Mouse (Mus musculus): ENCODE results near the gene Sfxn3. TPM values are rescaled to one million over a fixed set of nuclear protein-coding genes. Genes with fewer than 3 reads are reported as not detected.

The Sfxn3 gene
- polyA plus RNA-seq, 1 experiment from 2014 or later: 34.5 TPM

DNA sequence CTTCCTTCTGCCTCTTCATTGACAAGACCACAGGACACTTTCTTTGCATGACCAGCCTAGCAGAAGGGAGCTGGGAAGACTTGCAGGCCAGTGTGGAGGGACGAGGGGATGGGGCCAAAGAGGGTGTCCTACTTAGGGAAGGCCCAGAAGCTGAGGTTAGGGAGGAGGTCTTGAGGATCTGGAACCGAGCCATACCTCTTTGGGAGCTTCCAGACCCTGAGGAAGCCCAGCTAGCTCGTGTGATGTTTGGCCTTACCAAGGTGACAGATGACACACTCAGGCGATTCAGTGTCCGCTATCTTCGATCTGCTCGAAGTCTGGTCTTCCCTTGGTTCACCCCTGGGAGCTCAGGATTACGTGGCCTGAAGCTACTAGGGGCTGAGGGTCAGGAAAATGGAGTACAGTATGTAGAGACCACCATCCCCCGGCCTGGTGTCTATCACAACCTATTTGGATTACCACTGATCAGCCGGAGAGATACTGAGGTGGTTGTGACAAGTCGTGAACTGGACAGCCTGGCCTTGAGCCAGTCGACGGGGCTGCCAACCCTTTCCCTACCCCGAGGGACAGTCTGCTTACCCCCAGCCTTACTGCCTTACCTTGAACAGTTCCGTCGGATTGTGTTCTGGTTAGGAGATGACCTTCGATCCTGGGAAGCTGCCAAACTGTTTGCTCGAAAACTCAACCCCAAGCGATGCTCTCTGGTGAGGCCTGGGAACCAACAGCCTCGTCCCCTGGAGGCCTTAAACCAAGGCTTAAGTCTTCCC is 39.7 kb upstream of the Sfxn3 start:
- Histone ChIP-seq H3K27me3 (ENCODE audit: control insufficient read depth, insufficient read depth, low read length) (no peaks in the 10 kb centered on the region), H3K4me1 (ENCODE audit: control insufficient read depth, insufficient read depth, low read length) (peaks cover 18% of the 10 kb centered on the region; the same call in 1 of the 2 replicates), H3K4me2 (replicated peaks; ENCODE audit: low read depth, low read length) (peak overlapping the region; percentile 75), H3K9me3 (ENCODE audit: control insufficient read depth, low read depth, low read length) (no peaks in the 10 kb centered on the region), H3K4me3 (ENCODE audit: low read depth, low read length) (peak overlapping the region; percentile 64; the same call in 1 of the 2 replicates), H3K27ac (ENCODE audit: low read length) (no peak overlapping the region), H3K36me3 (ENCODE audit: control insufficient read depth, insufficient read depth, low read length) (peaks cover 40% of the 10 kb centered on the region), H3K9ac (replicated peaks; ENCODE audit: low read depth, low read length) (peak overlapping the region; percentile 51; the same call in 1 of the 2 replicates)
- ATAC-seq (ENCODE audit: insufficient number of reproducible peaks, insufficient read depth, low FRiP score, low read depth): no peak
- 84% methylated on average over 20 of the region's 20 CpGs for WGBS

- H3K9me3 ChIP-seq (ENCODE audit: control insufficient read depth, low read depth, low read length): no peaks in the 10 kb centered on the region
- H3K27ac ChIP-seq (ENCODE audit: low read length): no peak overlapping the region
- peaks cover 22% of the 10 kb centered on the region; the same call in 1 of the 2 replicates for H3K4me1 ChIP-seq (ENCODE audit: control insufficient read depth, insufficient read depth, low read length)
- 90% methylated on average over 4 of the region's 4 CpGs for WGBS
- H3K9ac ChIP-seq (replicated peaks; ENCODE audit: low read depth, low read length): no peak overlapping the region
- H3K4me2 ChIP-seq (replicated peaks; ENCODE audit: low read depth, low read length): no peak overlapping the region
- H3K27me3 ChIP-seq (ENCODE audit: control insufficient read depth, insufficient read depth, low read length): no peaks in the 10 kb centered on the region
- H3K36me3 ChIP-seq (ENCODE audit: control insufficient read depth, insufficient read depth, low read length): peaks cover 29% of the 10 kb centered on the region
- no peak overlapping the region for H3K4me3 ChIP-seq (ENCODE audit: low read depth, low read length)
- ATAC-seq (ENCODE audit: insufficient number of reproducible peaks, insufficient read depth, low FRiP score, low read depth): no peak
Observed at GRCm38 (mm10) chr19:45010646-45011045, 36.7 kb upstream of the Sfxn3 start.

DNA sequence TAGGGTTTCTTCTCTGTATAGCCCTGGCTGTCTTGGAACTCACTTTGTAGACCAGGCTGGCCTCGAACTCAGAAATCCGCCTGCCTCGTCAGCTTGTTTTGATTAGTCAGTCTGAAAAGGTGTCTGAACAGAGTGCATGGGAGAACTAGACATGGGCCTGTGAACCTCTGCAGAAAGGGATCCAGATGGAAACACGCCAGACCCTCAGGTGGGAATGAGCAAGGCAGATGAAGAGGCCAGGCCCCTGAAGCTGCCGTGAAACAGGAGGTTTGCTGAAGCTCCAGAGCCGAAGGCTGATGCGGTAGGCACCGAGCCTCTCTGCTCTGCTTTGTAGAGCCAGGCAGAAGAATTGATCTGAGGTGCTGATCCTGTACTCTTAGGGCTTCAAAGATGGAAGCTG is 35.1 kb upstream of the Sfxn3 start:
- no peaks in the 10 kb centered on the region for H3K9me3 ChIP-seq (ENCODE audit: control insufficient read depth, low read depth, low read length)
- no peak overlapping the region for H3K4me3 ChIP-seq (ENCODE audit: low read depth, low read length)
- no peak for ATAC-seq (ENCODE audit: insufficient number of reproducible peaks, insufficient read depth, low FRiP score, low read depth)
- no peak overlapping the region for H3K27ac ChIP-seq (ENCODE audit: low read length)
- H3K27me3 ChIP-seq (ENCODE audit: control insufficient read depth, insufficient read depth, low read length): no peaks in the 10 kb centered on the region
- H3K9ac ChIP-seq (replicated peaks; ENCODE audit: low read depth, low read length): no peak overlapping the region
- H3K4me1 ChIP-seq (ENCODE audit: control insufficient read depth, insufficient read depth, low read length): peaks cover 22% of the 10 kb centered on the region; the same call in 1 of the 2 replicates
- 87% methylated on average over 8 of the region's 8 CpGs for WGBS
- no peak overlapping the region for H3K4me2 ChIP-seq (replicated peaks; ENCODE audit: low read depth, low read length)
- H3K36me3 ChIP-seq (ENCODE audit: control insufficient read depth, insufficient read depth, low read length): peaks cover 29% of the 10 kb centered on the region

DNA sequence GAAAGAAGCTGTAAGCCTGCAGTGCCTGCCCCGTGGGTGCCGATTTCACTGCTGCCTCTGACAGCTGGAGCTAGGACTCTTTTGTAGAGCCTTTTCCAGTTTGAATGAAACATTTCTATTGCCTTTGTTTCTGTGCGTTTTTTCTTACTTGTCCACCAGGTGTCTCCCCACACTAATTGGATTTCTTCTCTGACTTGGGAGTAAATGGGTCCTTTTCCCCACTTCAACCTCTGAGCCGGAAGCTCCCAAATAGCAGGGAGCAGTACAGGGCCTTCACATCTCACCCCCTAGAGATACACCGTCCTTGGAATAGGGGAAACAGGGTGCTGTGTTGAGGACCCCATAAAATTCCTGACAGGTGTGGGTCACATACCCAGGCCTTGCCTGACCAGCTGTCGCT is 34.7 kb upstream of the Sfxn3 start:
- WGBS: 33% methylated on average over 6 of the region's 6 CpGs
- peaks cover 18% of the 10 kb centered on the region; the same call in 1 of the 2 replicates for H3K4me1 ChIP-seq (ENCODE audit: control insufficient read depth, insufficient read depth, low read length)
- no peak overlapping the region for H3K4me3 ChIP-seq (ENCODE audit: low read depth, low read length)
- H3K9me3 ChIP-seq (ENCODE audit: control insufficient read depth, low read depth, low read length): no peaks in the 10 kb centered on the region
- no peak overlapping the region for H3K27ac ChIP-seq (ENCODE audit: low read length)
- H3K36me3 ChIP-seq (ENCODE audit: control insufficient read depth, insufficient read depth, low read length): peaks cover 29% of the 10 kb centered on the region
- no peak overlapping the region for H3K4me2 ChIP-seq (replicated peaks; ENCODE audit: low read depth, low read length)
- no peak overlapping the region for H3K9ac ChIP-seq (replicated peaks; ENCODE audit: low read depth, low read length)
- no peak for ATAC-seq (ENCODE audit: insufficient number of reproducible peaks, insufficient read depth, low FRiP score, low read depth)
- H3K27me3 ChIP-seq (ENCODE audit: control insufficient read depth, insufficient read depth, low read length): no peaks in the 10 kb centered on the region

GRCm38 (mm10) chr19:45013581-45014225 is 33.6 kb upstream of the Sfxn3 start:
- H3K36me3 ChIP-seq (ENCODE audit: control insufficient read depth, insufficient read depth, low read length): peaks cover 26% of the 10 kb centered on the region
- 45% methylated on average over 6 of the region's 6 CpGs for WGBS
- H3K4me1 ChIP-seq (ENCODE audit: control insufficient read depth, insufficient read depth, low read length): peaks cover 16% of the 10 kb centered on the region; the same call in 1 of the 2 replicates
- no peak overlapping the region; the same call in 1 of the 2 replicates for H3K9ac ChIP-seq (replicated peaks; ENCODE audit: low read depth, low read length)
- no peaks in the 10 kb centered on the region for H3K9me3 ChIP-seq (ENCODE audit: control insufficient read depth, low read depth, low read length)
- H3K4me2 ChIP-seq (replicated peaks; ENCODE audit: low read depth, low read length): peak overlapping the region; percentile 91; the same call in 1 of the 2 replicates
- peak overlapping the region; percentile 99; the same call in 1 of the 2 replicates for H3K27ac ChIP-seq (ENCODE audit: low read length)
- no peak overlapping the region for H3K4me3 ChIP-seq (ENCODE audit: low read depth, low read length)
- no peak for ATAC-seq (ENCODE audit: insufficient number of reproducible peaks, insufficient read depth, low FRiP score, low read depth)
- no peaks in the 10 kb centered on the region for H3K27me3 ChIP-seq (ENCODE audit: control insufficient read depth, insufficient read depth, low read length)

DNA sequence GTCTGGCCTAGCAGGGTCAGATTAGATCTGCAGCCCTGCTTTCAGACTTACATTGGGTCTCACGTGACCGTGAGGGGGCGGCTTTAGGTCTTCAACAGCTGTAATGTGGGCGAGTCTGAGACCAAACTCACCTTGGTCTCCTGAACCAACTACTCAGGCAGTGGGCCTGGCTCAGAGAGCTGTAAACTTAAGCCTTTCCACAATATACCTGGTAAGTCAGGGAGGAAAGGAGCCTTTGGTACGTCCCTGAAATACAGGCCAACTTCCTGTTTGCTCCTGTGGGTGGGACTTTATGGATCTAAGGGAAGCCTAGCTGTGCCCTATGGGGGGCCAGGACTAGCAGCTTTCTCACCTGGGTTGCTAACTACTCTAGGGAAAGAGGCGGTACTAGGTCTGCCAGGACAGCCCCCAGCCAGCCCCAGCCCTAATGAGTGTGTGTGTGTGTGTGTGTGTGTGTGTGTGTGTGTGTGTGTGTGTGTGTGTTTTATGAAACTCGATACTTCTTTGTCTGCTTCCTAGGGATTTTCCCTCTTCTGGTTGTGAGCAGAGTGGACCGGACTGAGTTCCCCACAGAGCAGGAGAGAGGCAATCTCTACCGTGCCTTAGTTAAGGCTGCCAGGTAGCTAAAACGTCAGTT is 32.9 kb upstream of the Sfxn3 start, which contains the start of gene Lzts2:
Gene Lzts2 (plus strand): TSS at position 80 of the 637 bp plus-strand sequence.
- ATAC-seq (ENCODE audit: insufficient number of reproducible peaks, insufficient read depth, low FRiP score, low read depth): peak; percentile 29
- peaks cover 22% of the 10 kb centered on the region for H3K4me1 ChIP-seq (ENCODE audit: control insufficient read depth, insufficient read depth, low read length)
- peaks cover 22% of the 10 kb centered on the region for H3K36me3 ChIP-seq (ENCODE audit: control insufficient read depth, insufficient read depth, low read length)
- peak within 1 kb of the TSS; percentile 91 for H3K4me2 ChIP-seq (replicated peaks; ENCODE audit: low read depth, low read length)
- no peaks in the 10 kb centered on the region for H3K27me3 ChIP-seq (ENCODE audit: control insufficient read depth, insufficient read depth, low read length)
- H3K9me3 ChIP-seq (ENCODE audit: control insufficient read depth, low read depth, low read length): no peaks in the 10 kb centered on the region
- peak within 1 kb of the TSS; percentile 87 for H3K4me3 ChIP-seq (ENCODE audit: low read depth, low read length)
- peak within 1 kb of the TSS; percentile 99 for H3K27ac ChIP-seq (ENCODE audit: low read length)
- H3K9ac ChIP-seq (replicated peaks; ENCODE audit: low read depth, low read length): peak within 1 kb of the TSS; percentile 28; the same call in 1 of the 2 replicates
- 6% methylated on average over 10 of the region's 10 CpGs for WGBS

GRCm38 (mm10) chr19:45014981-45015402 is 32.3 kb upstream of the Sfxn3 start:
- 0% methylated on average over 25 of the region's 25 CpGs for WGBS
- H3K4me1 ChIP-seq (ENCODE audit: control insufficient read depth, insufficient read depth, low read length): peaks cover 27% of the 10 kb centered on the region
- H3K27ac ChIP-seq (ENCODE audit: low read length): peak overlapping the region; percentile 99
- ATAC-seq (ENCODE audit: insufficient number of reproducible peaks, insufficient read depth, low FRiP score, low read depth): peak; percentile 8; the same call in 1 of the 2 replicates
- H3K9ac ChIP-seq (replicated peaks; ENCODE audit: low read depth, low read length): peak overlapping the region; percentile 28; the same call in 1 of the 2 replicates
- no peaks in the 10 kb centered on the region for H3K27me3 ChIP-seq (ENCODE audit: control insufficient read depth, insufficient read depth, low read length)
- no peaks in the 10 kb centered on the region for H3K9me3 ChIP-seq (ENCODE audit: control insufficient read depth, low read depth, low read length)
- H3K4me2 ChIP-seq (replicated peaks; ENCODE audit: low read depth, low read length): peak overlapping the region; percentile 91
- H3K36me3 ChIP-seq (ENCODE audit: control insufficient read depth, insufficient read depth, low read length): peaks cover 18% of the 10 kb centered on the region
- H3K4me3 ChIP-seq (ENCODE audit: low read depth, low read length): peak overlapping the region; percentile 87

All from stomach, embryonic 14.5 days (tissue).